Mouse (Mus musculus) MEL (cell line): ENCODE data around the gene Tcirg1.

ENCODE experiments used
- CHD2 ChIP-seq: IDR thresholded peaks from 2 replicates; pipeline ENCODE4 v1.6.1; 2011; ENCODE audit warnings: low read length, improper control_type of control experiment
- CTCF ChIP-seq, 3 experiments: IDR thresholded peaks in 2 of 3; conservative IDR thresholded peaks in 1 of 3; 2 replicates each; pipeline ENCODE4 v1.5.1; 2011 to 2012; ENCODE audit warnings: low read length in 3 of 3, low read depth in 2 of 3, mild to moderate bottlenecking in 2 of 3, improper control_type of control experiment in 1 of 3, inconsistent platforms in 1 of 3, mixed read lengths in 1 of 3, moderate library complexity in 1 of 3; ENCODE audit not compliant: control insufficient read depth in 1 of 3, insufficient read depth in 1 of 3, poor library complexity in 1 of 3, severe bottlenecking in 1 of 3
- EP300 ChIP-seq, 2 experiments: IDR thresholded peaks; 2 replicates each; pipeline ENCODE4 v1.6.1; 2011; ENCODE audit warnings: improper control_type of control experiment in 2 of 2, low read length in 2 of 2, low read depth in 1 of 2, mild to moderate bottlenecking in 1 of 2
- MAFK ChIP-seq: IDR thresholded peaks from 2 replicates; pipeline ENCODE4 v1.6.1; 2011; ENCODE audit warnings: low read depth, mild to moderate bottlenecking, low read length, improper control_type of control experiment, borderline replicate concordance
- MEF2A ChIP-seq: IDR thresholded peaks from 2 replicates; pipeline ENCODE4 v1.6.1; 2014; ENCODE audit warnings: low read depth, mild to moderate bottlenecking, inconsistent platforms, low read length, improper control_type of control experiment; ENCODE audit not compliant: poor library complexity, insufficient replicate concordance, severe bottlenecking; ENCODE audit errors: extremely low read depth
- POLR2A ChIP-seq, 2 experiments: IDR thresholded peaks; 2 replicates each; pipeline ENCODE4 v1.6.1; 2011 to 2012; ENCODE audit warnings: low read length in 2 of 2, mild to moderate bottlenecking in 2 of 2, control low read depth in 1 of 2, improper control_type of control experiment in 1 of 2, low read depth in 1 of 2, moderate library complexity in 1 of 2; ENCODE audit not compliant: control insufficient read depth in 1 of 2, insufficient read depth in 1 of 2, poor library complexity in 1 of 2
- POLR2AphosphoS2 ChIP-seq: IDR thresholded peaks from 2 replicates; pipeline ENCODE4 v1.6.1; 2011; ENCODE audit warnings: low read length, improper control_type of control experiment
- POLR2AphosphoS5 ChIP-seq: IDR thresholded peaks from 2 replicates; pipeline ENCODE4 v1.6.1; 2012; ENCODE audit warnings: low read depth, borderline replicate concordance, mild to moderate bottlenecking, inconsistent platforms, low read length, moderate library complexity, mixed read lengths
- RCOR1 ChIP-seq: IDR thresholded peaks from 2 replicates; pipeline ENCODE4 v1.6.1; 2012; ENCODE audit warnings: low read depth, mild to moderate bottlenecking, inconsistent platforms, low read length, improper control_type of control experiment
- SIN3A ChIP-seq: IDR thresholded peaks from 2 replicates; pipeline ENCODE4 v1.6.1; 2012; ENCODE audit warnings: low read length, improper control_type of control experiment, inconsistent platforms
- USF2 ChIP-seq, 2 experiments: IDR thresholded peaks; 2 replicates each; pipeline ENCODE4 v1.6.1; 2011 to 2012; ENCODE audit warnings: improper control_type of control experiment in 2 of 2, low read length in 2 of 2, borderline replicate concordance in 1 of 2, inconsistent platforms in 1 of 2, low read depth in 1 of 2, mild to moderate bottlenecking in 1 of 2; ENCODE audit not compliant: insufficient read depth in 1 of 2
- ZC3H11A ChIP-seq: IDR thresholded peaks from 2 replicates; pipeline ENCODE4 v1.6.1; 2012; ENCODE audit warnings: low read depth, mild to moderate bottlenecking, inconsistent platforms, low read length, improper control_type of control experiment
- ZNF384 ChIP-seq: IDR thresholded peaks from 2 replicates; pipeline ENCODE4 v1.6.1; 2012; ENCODE audit warnings: low read depth, mild to moderate bottlenecking, inconsistent platforms, low read length, improper control_type of control experiment

- no peak for TF ChIP-seq SIN3A
- no peak for TF ChIP-seq CTCF (IDR thresholded peaks at IDR 0.05 in 2 of 3, conservative IDR thresholded peaks at IDR 0.05 in 1 of 3; ENCODE audit: control insufficient read depth in 1 of 3, insufficient read depth in 1 of 3, low read depth in 2 of 3, low read length in 3 of 3, poor library complexity in 1 of 3, severe bottlenecking in 1 of 3)
- no peak for TF ChIP-seq EP300 (IDR thresholded peaks at IDR 0.05; ENCODE audit: low read depth in 1 of 2, low read length in 2 of 2)
- no peak for TF ChIP-seq CHD2
- TF ChIP-seq MAFK = no peak
- TF ChIP-seq POLR2AphosphoS2 = no peak
- no peak for TF ChIP-seq POLR2AphosphoS5
- TF ChIP-seq ZC3H11A = no peak
- no peak for TF ChIP-seq ZNF384
- no peak for TF ChIP-seq POLR2A (IDR thresholded peaks at IDR 0.05; ENCODE audit: control insufficient read depth in 1 of 2, insufficient read depth in 1 of 2, low read depth in 1 of 2, low read length in 2 of 2, poor library complexity in 1 of 2)
- TF ChIP-seq RCOR1 = no peak
- no peak for TF ChIP-seq USF2 (IDR thresholded peaks at IDR 0.05; ENCODE audit: borderline replicate concordance in 1 of 2, insufficient read depth in 1 of 2, low read depth in 1 of 2, low read length in 2 of 2)
- TF ChIP-seq MEF2A = no peak
These were observed 21.1 kb upstream of the Tcirg1 start for GRCm38 (mm10) chr19:3927989-3928388.
